Comparison of ENCODE assay signal across 8 mouse cellular contexts in the genomic region with DNA sequence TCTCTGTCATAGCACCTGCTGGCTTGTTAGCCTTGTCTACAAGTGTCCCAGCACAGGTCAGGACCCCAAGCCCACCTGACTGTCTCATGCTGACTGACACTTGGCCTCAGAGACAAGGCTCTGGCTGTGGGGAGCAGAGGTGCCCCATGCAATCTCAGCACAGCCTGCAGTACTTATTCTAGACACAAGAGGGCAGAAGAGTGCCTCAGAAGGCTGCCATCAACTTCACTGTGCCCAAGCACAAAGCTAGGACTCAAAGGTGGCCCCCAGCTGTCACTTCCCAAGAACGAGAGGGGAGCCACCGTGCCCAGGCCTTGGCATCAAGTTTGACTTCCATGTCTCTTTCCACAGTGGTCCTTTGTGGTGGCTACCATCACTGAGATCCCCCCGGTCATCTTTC. TPM values are rescaled to one million over a fixed set of nuclear protein-coding genes. Genes with fewer than 3 reads are reported as not detected.
DNase-seq lines count a peak whose midpoint lies in the region; ATAC-seq and TF ChIP-seq lines count a peak whose summit lies in the region.

No protein-coding gene starts in this region.

- no peak for TF ChIP-seq POLR2A in bone marrow macrophage, adult 2 months (IDR thresholded peaks at IDR 0.05; ENCODE audit: borderline replicate concordance, low read depth, low read length)
- no peak for TF ChIP-seq POLR2A in embryonic fibroblast, embryonic 13.5 days (IDR thresholded peaks at IDR 0.05; ENCODE audit: low read depth, low read length)

- H3K27ac ChIP-seq in bone marrow macrophage, adult 2 months (ENCODE audit: insufficient read depth, low read depth, low read length): no peak overlapping the region
- no peak overlapping the region for H3K27ac ChIP-seq in embryonic fibroblast, embryonic 13.5 days (ENCODE audit: insufficient read depth, low read length)

- peak; percentile 86 for ATAC-seq in megakaryocyte, adult 5-6 weeks (ENCODE audit: poor library complexity, severe bottlenecking)
- no peak for ATAC-seq in activated CD4-positive, CD25-positive, alpha-beta regulatory T cell, adult 4 months

- no peak overlapping the region for H3K4me3 ChIP-seq in bone marrow macrophage, adult 2 months (ENCODE audit: insufficient read depth, low read length)
- no peak overlapping the region for H3K4me3 ChIP-seq in embryonic fibroblast, embryonic 13.5 days (ENCODE audit: insufficient read depth, low read length)

- intact Hi-C loops in heart, postnatal 14 days (cut with DNase I): loop anchor here (1.0 to 5.0 kb wide), 2 partner anchors 116 to 242 kb away; no protein-coding TSS in a partner anchor

- no peaks in the 10 kb centered on the region for H3K4me1 ChIP-seq in bone marrow macrophage, adult 2 months (ENCODE audit: control insufficient read depth, insufficient read depth, low read length)
- no peaks in the 10 kb centered on the region for H3K4me1 ChIP-seq in embryonic fibroblast, embryonic 13.5 days (ENCODE audit: control insufficient read depth, insufficient read depth, low read length)

- peak; percentile 63; the same call in 1 of the 2 replicates for TF ChIP-seq CTCF in bone marrow macrophage, adult 2 months (IDR thresholded peaks at IDR 0.05; ENCODE audit: low read depth, low read length)
- peak; percentile 77 for TF ChIP-seq CTCF in embryonic fibroblast, embryonic 13.5 days (IDR thresholded peaks at IDR 0.05; ENCODE audit: borderline replicate concordance, insufficient read depth, low read length)

- DNase-seq in MEL-GATA-1-ER (ENCODE audit: extremely low read depth, low read depth): peak; percentile 37
- peak; percentile 74 to 85 for DNase-seq in heart, postnatal 14 days
- peak; percentile 70 to 78 for DNase-seq in layer of hippocampus, postnatal 36 days
- peak; percentile 87 to 88 for DNase-seq in right cerebral cortex, adult 2 months (ENCODE audit: low spot score in 2 of 2)

RNA-seq across cellular contexts. Expression of a gene that starts 8.7 kb away (rescaled TPM):
- 1.6 and 2.8 TPM in 2 replicates for polyA plus RNA-seq in bone marrow macrophage, adult 2 months (2012; ENCODE audit: insufficient read depth, insufficient read length, missing spikeins)
- 5.4 TPM in 2 replicates for polyA plus RNA-seq in embryonic fibroblast, embryonic 13.5 days (2011; ENCODE audit: insufficient read length, low read depth, missing spikeins)
- total RNA-seq in heart, postnatal 14 days (2021): 10 to 100 TPM; 11.5 to 11.8 TPM
- total RNA-seq in layer of hippocampus, postnatal 36 days (2021): 100 to 1,000 TPM; 143 to 159 TPM
- 0.27 and 0.80 TPM in 2 replicates for total RNA-seq in megakaryocyte, adult 5-6 weeks (2015)
- total RNA-seq in megakaryocyte, adult 5-6 weeks (2017): 0.16 and 0.37 TPM in 2 replicates
- polyA plus RNA-seq in activated CD4-positive, CD25-positive, alpha-beta regulatory T cell, adult 4 months (2017; shearing (Covaris generic)): 1 to 10 TPM in 1 of 2 experiments, under 1 TPM in 1; 0.54 to 1.3 TPM

RNA-seq across cellular contexts. Expression of a gene that starts 47.0 kb away (rescaled TPM):
- polyA plus RNA-seq in bone marrow macrophage, adult 2 months (2012; ENCODE audit: insufficient read depth, insufficient read length, missing spikeins): 1.7 and 3.1 TPM in 2 replicates
- polyA plus RNA-seq in embryonic fibroblast, embryonic 13.5 days (2011; ENCODE audit: insufficient read length, low read depth, missing spikeins): 1,102 and 1,873 TPM in 2 replicates
- 100 to 1,000 TPM; 112 to 127 TPM for total RNA-seq in heart, postnatal 14 days (2021)
- total RNA-seq in layer of hippocampus, postnatal 36 days (2021): 10 to 100 TPM in 1 of 2 experiments, 1 to 10 TPM in 1; 9.3 to 10.3 TPM
- not detected in 2 replicates for total RNA-seq in megakaryocyte, adult 5-6 weeks (2015)
- total RNA-seq in megakaryocyte, adult 5-6 weeks (2017): not detected in 2 replicates
- under 1 TPM in 1 of 2 experiments, not detected in 1; 0.48 TPM for polyA plus RNA-seq in activated CD4-positive, CD25-positive, alpha-beta regulatory T cell, adult 4 months (2017; shearing (Covaris generic))

RNA-seq across cellular contexts. Expression of a gene that starts 48.6 kb away (rescaled TPM):
- polyA plus RNA-seq in bone marrow macrophage, adult 2 months (2012; ENCODE audit: insufficient read depth, insufficient read length, missing spikeins): 1.2 and 1.6 TPM in 2 replicates
- 1.3 TPM in 1 of 2 replicates, not detected in the other for polyA plus RNA-seq in embryonic fibroblast, embryonic 13.5 days (2011; ENCODE audit: insufficient read length, low read depth, missing spikeins)
- 1 to 10 TPM; 4.5 to 6.0 TPM for total RNA-seq in heart, postnatal 14 days (2021)
- total RNA-seq in layer of hippocampus, postnatal 36 days (2021): 10 to 100 TPM; 19.1 to 24.7 TPM
- 123 and 145 TPM in 2 replicates for total RNA-seq in megakaryocyte, adult 5-6 weeks (2015)
- total RNA-seq in megakaryocyte, adult 5-6 weeks (2017): 124 and 148 TPM in 2 replicates
- 10 to 100 TPM; 61.6 to 82.1 TPM for polyA plus RNA-seq in activated CD4-positive, CD25-positive, alpha-beta regulatory T cell, adult 4 months (2017; shearing (Covaris generic))

Comparison
In these comparisons a context has a peak if more than half of its experiments do, and no peak if none do; other contexts are left out.
1. DNase-seq: peak in every context shown above with its lines; median percentile 88 in right cerebral cortex, adult 2 months; 80 in heart, postnatal 14 days; 74 in layer of hippocampus, postnatal 36 days; 37 in MEL-GATA-1-ER.
2. RNA of a gene that starts 8.7 kb away (total RNA-seq): 143 to 159 TPM in layer of hippocampus, postnatal 36 days; 11.5 to 11.8 TPM in heart, postnatal 14 days and 0.16 to 0.80 TPM in megakaryocyte, adult 5-6 weeks; every median in the first group is over 10 times any median in the second.
3. RNA of a gene that starts 47.0 kb away (total RNA-seq): 112 to 127 TPM in heart, postnatal 14 days and 9.3 to 10.3 TPM in layer of hippocampus, postnatal 36 days; not detected in megakaryocyte, adult 5-6 weeks; every median in the first group is over 10 times any median in the second.
4. RNA of a gene that starts 48.6 kb away (total RNA-seq): 123 to 148 TPM in megakaryocyte, adult 5-6 weeks; 19.1 to 24.7 TPM in layer of hippocampus, postnatal 36 days and 4.5 to 6.0 TPM in heart, postnatal 14 days; every median in the first group is over 4 times any median in the second.